Mouse (Mus musculus) left cerebral cortex, postnatal 14 days (tissue): ENCODE measurements around the gene Gjb2. TPM values are rescaled to one million over a fixed set of nuclear protein-coding genes. Genes with fewer than 3 reads are reported as not detected.
A peak's percentile ranks its signal among the peaks of the same experiment; 100 is the strongest.

Source experiments
- DNase-seq, 2 experiments: peaks; one replicate each; pipeline ENCODE4 v3.0.0; 2021 to 2022; ENCODE audit warnings: low spot score in 2 of 2, mixed read lengths in 1 of 2
- intact Hi-C: fragments of 180-260 bp; cut with DNase I; formaldehyde crosslinking; loops from one replicate; pipeline ENCODE4 v1.15.1; 2025
- long read RNA-seq, 2 experiments: library from polyadenylated mRNA; stranded (forward); transcript quantifications; one replicate each; pipeline ENCODE4 v2.0.0; 2021
- total RNA-seq, 2 experiments: library from RNA; stranded (reverse); gene quantifications; 2 replicates each; pipeline ENCODE4 v1.2.3; 2021

Gene Gjb2
- 10 to 100 TPM; 10.2 to 11.8 TPM for total RNA-seq
- long read RNA-seq, experiment 1, transcript Gjb2-201 (2 exons, 2,406 nt), result major isoform, 5 of 6 reads
- long read RNA-seq, experiment 1, partial matches to known transcripts, result 0 of 6 reads
- long read RNA-seq, experiment 1, other reads (novel, unspliced or antisense), result 1 of 6 reads
- long read RNA-seq, experiment 2, transcript Gjb2-201 (2 exons, 2,406 nt), result major isoform, 9 of 9 reads
- long read RNA-seq, experiment 2, partial matches to known transcripts, result 0 of 9 reads
- long read RNA-seq, experiment 2, other reads (novel, unspliced or antisense), result 0 of 9 reads

GRCm38 (mm10) chr14:57104106-57105023 is at the start of gene Gjb2:
Gene Gjb2, minus strand, starts transcription at chr14:57104702.
- intact Hi-C loops, result no loop called here

DNA sequence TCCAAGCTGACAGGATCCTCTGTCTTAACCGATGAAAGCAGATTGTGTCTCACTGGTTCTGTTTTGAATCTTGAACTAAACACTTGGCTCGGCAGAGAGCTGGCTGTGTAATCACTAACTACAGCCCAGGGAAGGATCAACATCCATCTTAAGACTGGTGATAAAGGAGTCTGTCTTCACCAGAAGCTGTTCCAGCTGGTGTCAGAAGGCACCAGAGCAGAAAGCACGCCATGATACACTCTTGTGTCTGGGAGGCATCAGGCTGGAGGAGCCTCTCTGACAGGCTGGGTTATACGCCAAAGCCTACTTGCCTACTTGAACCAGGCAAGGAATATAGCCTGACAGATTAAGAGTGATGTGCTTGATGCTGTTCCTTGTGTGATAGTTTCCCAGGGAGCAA is 41.2 kb upstream of the Gjb2 start:
- DNase-seq, result no peak
- intact Hi-C loops, result no loop called here

More at GRCm38 (mm10) chr14:57104106-57105023, at the start of gene Gjb2:
- peak in 1 of 2 experiments; percentile 45 for DNase-seq

DNA sequence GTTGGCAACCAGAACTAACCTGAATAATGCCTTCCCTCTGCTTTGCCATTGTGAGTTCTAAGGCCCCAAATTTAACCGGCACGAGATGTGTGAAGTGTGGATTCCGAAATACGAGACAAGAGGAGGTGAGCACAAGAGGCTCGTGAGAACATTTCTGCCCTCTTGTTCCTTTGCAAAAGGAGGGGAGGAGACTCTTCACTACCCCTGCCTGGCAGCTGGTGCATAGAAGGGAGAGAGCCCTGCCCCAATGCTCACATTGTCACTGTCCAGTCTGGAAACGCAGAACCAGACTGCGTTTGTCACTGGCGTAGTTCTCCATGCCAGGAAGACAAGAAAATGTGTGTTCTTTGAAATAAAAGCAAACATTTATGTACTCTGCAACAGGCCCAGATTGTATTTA is 30.8 kb upstream of the Gjb2 start:
- DNase-seq, result no peak
- intact Hi-C loops, result no loop called here

DNA sequence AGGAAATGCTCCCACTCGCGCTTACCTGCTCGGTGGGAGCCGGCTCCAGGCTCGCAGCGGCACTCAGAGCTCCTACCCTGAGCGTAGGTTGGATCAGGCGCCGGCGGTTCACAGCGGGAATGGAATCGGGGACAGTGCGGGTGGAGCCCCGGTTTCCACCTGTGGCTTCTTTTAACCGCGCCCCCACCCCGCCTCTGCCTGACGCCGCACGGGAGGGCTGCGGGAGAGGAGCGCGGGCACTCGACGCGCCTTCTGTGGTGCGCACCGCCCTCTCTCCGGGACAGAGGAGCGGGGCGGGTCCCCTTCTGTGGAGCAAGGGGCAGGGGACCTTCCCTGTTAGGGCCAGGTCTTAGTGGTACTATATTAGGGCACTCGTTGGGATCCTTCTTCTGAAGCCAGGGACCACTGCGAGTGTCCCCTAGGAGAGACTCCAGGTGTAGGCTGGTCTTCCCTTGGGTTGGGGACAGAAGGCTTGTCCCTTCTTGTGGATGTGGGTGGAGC is 28.7 kb upstream of the Gjb2 start, which contains the start of gene Gjb6:
TSS of gene Gjb6 (minus strand) at position 451 of the 501 bp plus-strand sequence.
- intact Hi-C loops, result no loop called here
- peak in 1 of 2 experiments; percentile 26 for DNase-seq

DNA sequence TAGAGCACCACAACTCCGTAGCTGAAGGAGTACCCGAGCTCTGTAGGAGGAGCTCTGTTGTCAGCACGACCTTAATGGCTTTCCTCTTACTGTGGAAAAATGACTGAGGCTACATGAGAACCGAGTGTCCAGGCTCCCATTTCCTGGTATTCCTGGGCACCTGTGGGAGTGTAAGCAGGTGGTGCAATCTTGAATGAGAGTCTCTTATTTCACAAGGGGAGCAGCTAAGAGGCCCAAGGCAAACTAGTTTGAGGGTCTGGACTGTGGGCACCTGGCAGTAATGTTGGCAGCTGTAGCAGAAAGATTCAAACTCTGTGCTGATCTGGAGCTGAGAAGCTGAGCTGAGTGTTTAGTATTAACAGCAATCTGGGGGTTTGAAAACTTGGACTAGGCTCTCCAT is 22.9 kb upstream of the Gjb2 start:
- intact Hi-C loops, result no loop called here
- no peak for DNase-seq

GRCm38 (mm10) chr14:57122295-57122694 is 17.8 kb upstream of the Gjb2 start:
- intact Hi-C loops, result no loop called here
- no peak for DNase-seq

GRCm38 (mm10) chr14:57115823-57116544 is 11.5 kb upstream of the Gjb2 start, which contains the start of gene Gm4491:
Gene Gm4491, minus strand, starts transcription at chr14:57115883.
- DNase-seq, result peak; percentile 44 to 67
- intact Hi-C loops, result no loop called here

- intact Hi-C loops, result loop anchor here (1.0 to 2.0 kb wide), 2 partner anchors 253 to 300 kb away; no protein-coding TSS in a partner anchor
- DNase-seq, result peak; percentile 35 to 71
Observed at GRCm38 (mm10) chr14:57109194-57109593, 4.7 kb upstream of the Gjb2 start.

GRCm38 (mm10) chr14:57107916-57108315 is 3.4 kb upstream of the Gjb2 start:
- no peak for DNase-seq
- intact Hi-C loops, result loop anchor here (2.0 kb wide), 1 partner anchor 301 kb away; no protein-coding TSS in a partner anchor

GRCm38 (mm10) chr14:57107091-57107490 is 2.6 kb upstream of the Gjb2 start:
- DNase-seq, result no peak
- intact Hi-C loops, result no loop called here

GRCm38 (mm10) chr14:57105721-57106120 is 1.2 kb upstream of the Gjb2 start:
- DNase-seq, result no peak
- intact Hi-C loops, result no loop called here

DNA sequence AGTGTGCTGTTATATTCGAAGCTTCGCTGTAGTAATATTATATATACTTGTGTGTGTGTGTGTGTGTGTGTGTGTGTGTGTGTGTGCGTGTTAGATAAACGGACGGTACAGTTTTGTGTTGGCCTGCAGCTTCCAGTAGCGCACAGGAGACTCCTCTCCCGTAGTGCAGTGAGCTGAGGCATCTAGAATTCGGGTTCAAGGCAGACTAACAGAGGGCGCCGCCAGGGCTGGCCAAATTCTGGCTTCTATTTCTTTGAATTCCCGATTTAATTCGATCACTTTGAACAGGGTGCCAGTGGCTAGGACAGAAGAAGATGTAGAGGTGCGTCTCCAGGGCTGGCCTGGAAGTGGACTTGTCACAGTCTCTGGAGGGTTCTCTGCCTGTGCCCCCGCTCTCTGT is 609 bp upstream of the Gjb2 start:
- intact Hi-C loops, result no loop called here
- no peak for DNase-seq

DNA sequence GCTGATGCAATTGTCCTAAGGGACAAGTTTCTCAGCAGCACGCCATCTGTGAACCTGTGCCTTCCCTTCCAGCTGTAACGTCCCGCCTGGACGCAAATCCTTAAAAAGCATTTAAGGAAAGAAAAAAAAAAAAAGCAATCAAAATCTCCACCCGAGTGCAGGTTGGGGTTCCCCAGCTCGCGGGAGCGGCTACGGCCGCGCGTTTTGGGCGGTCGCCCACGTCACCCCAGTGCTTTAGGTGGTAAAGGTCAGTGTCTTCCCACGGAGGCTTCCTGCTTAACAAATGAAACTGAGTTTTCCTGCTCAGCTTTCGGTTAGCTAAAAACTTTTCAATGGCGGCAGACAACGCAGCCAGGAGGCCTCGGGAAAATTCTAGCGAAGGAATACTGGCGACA is 794 bp downstream of the Gjb2 start:
- no peak for DNase-seq
- intact Hi-C loops, result no loop called here

- intact Hi-C loops, result no loop called here
- no peak for DNase-seq
Observed at GRCm38 (mm10) chr14:57103121-57103520, 1.4 kb downstream of the Gjb2 start.

DNA sequence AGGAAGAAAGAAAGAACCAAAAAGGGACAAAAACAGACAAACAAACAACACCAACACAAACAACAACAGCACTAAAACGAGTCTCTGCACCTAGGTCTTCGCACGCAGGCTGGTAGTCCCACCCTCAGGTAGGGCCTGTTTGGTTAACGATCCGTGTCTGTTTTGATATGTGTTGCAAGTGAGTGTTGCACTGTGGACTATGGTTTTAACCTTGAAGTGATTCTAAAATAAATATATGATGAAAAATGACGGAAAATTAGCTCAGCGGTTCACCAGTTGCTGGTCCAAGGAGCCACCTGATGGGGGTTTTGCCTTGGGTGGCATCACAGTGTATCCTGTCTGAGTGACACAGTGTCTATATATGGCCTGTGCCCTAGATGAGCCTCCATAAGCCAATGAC is 2.9 kb downstream of the Gjb2 start:
- DNase-seq, result no peak
- intact Hi-C loops, result no loop called here

DNA sequence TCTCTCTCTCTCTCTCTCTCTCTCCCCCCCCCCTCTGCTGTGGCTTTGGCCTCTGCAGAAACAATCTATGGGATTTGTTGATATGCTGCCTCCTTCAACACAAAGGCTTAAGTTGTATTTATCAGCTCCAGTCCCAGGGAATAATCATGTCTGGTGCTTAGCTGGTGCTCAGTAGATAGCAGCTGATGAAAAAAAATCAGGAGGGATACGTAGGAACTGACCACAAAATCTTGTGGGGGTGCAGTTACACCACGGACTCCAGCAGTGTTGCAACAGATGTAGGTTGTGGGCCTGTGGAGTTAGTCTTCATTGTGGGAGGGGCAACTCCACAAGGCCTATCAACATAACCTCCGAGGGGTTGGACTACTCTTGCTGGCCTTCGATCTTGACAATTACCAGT is 8.6 kb downstream of the Gjb2 start:
- DNase-seq, result no peak

DNA sequence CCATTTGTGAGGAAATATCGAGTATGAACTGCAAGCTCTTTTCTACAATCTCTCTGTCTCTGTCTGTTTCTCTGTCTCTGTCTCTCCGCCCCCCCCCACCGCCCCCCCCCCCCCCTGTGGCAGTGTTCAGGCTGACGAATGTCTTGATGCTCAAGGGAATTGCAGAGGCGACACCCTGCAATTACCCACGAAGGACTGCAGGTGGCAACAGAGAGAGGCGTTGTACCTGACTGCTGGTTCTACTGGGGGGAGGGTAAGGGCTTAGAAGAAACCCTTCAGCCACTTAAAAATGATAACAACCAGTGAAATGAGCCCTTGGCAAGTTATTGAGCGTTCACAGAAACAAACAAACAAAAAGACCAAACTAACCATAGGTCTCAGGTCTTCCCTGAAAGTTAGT is 11.5 kb downstream of the Gjb2 start:
- intact Hi-C loops, result no loop called here
- DNase-seq, result peak; percentile 75 to 85

More for the DNA sequence above, 8.6 kb downstream of the Gjb2 start:
- intact Hi-C loops, result no loop called here

- intact Hi-C loops, result no loop called here
- DNase-seq, result no peak
Observed at GRCm38 (mm10) chr14:57090001-57090400, 14.5 kb downstream of the Gjb2 start.

- no peak for DNase-seq
- intact Hi-C loops, result no loop called here
Observed at GRCm38 (mm10) chr14:57089107-57089506, 15.4 kb downstream of the Gjb2 start.
